Mouse (Mus musculus): ENCODE data around the gene Atp8b2. TPM values are rescaled to one million over a fixed set of nuclear protein-coding genes. Genes with fewer than 3 reads are reported as not detected.
A peak's percentile ranks its signal among the peaks of the same experiment; 100 is the strongest.

Atp8b2 gene
- total and polyA plus RNA-seq, 3 experiments = 33.2 to 44.4 (median 35.8) TPM

DNA sequence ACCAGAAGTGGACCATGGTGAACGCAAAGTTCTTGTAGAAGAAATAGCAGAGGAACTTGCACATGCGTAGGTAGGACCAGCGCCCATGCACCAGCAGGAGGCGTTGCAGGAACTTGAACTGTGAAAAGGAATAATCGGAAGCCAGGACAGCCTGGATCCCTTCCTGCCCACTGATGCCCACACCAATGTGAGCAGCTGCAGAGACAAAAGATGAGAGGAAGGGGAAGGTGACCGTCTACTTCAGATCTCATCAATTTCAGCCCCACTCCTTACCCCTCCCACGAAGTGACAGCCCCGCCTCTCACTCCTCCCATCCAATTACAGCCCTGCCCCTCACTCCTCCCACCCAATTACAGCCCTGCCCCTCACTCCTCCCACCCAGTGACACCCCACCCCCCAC is 18.3 kb downstream of the Atp8b2 start:
- H3K4me2 ChIP-seq (ENCODE audit: insufficient read depth, low read depth, poor library complexity, severe bottlenecking) = no peak overlapping the region
- peaks cover 86 to 100% of the 10 kb centered on the region in 2 experiments for H3K36me3 ChIP-seq (replicated peaks in 1 of 2; ENCODE audit: control insufficient read depth in 1 of 2, insufficient read depth in 1 of 2, low read length in 1 of 2)
- no peak overlapping the region for H3K9ac ChIP-seq (ENCODE audit: insufficient read depth, low read depth)
- no peaks in the 10 kb centered on the region for H3K4me1 ChIP-seq (ENCODE audit: control insufficient read depth in 1 of 2, insufficient read depth in 2 of 2)
- H3K9me3 ChIP-seq (replicated peaks; ENCODE audit: low read length) = no peaks in the 10 kb centered on the region
- in situ Hi-C loops (cut with MboI; ENCODE audit: low pct_ligation_motif_present, low pct_unique_long_range_greater_than_20kb, low sequenced_read_pairs) = no loop called here
- H3K27ac ChIP-seq (ENCODE audit: insufficient read depth, low read depth) = no peak overlapping the region
- TF ChIP-seq NRF1 (IDR thresholded peaks at IDR 0.05; ENCODE audit: low read depth, low read length) = no peak
- TF ChIP-seq ZNF384 (IDR thresholded peaks at IDR 0.05; ENCODE audit: low read depth, low read length) = no peak
- TF ChIP-seq KAT2A (IDR thresholded peaks at IDR 0.05; ENCODE audit: insufficient replicate concordance, low read length) = no peak
- peak; percentile 5 to 30; a peak in 1 of 4 replicates for TF ChIP-seq CTCF (conservative IDR thresholded peaks at IDR 0.05 in 1 of 2, IDR thresholded peaks at IDR 0.05 in 1 of 2; ENCODE audit: low read depth in 2 of 2, low read length in 2 of 2)
- H3K27me3 ChIP-seq (replicated peaks) = no peaks in the 10 kb centered on the region
- no peaks in the 10 kb centered on the region for H3K79me2 ChIP-seq (replicated peaks; ENCODE audit: control insufficient read depth, extremely low read depth, insufficient read depth, poor library complexity, severe bottlenecking)
- no peak for DNase-seq (ENCODE audit: extremely low read depth)
- no peak overlapping the region for H3K4me3 ChIP-seq (replicated peaks in 1 of 3; ENCODE audit: low read depth in 2 of 3, low read length in 2 of 3, poor library complexity in 1 of 3)
- dilution Hi-C loops (cut with MboI; ENCODE audit: extremely low pct_ligation_motif_present, extremely low pct_unique_long_range_greater_than_20kb, low sequenced_read_pairs) = no loop called here

DNA sequence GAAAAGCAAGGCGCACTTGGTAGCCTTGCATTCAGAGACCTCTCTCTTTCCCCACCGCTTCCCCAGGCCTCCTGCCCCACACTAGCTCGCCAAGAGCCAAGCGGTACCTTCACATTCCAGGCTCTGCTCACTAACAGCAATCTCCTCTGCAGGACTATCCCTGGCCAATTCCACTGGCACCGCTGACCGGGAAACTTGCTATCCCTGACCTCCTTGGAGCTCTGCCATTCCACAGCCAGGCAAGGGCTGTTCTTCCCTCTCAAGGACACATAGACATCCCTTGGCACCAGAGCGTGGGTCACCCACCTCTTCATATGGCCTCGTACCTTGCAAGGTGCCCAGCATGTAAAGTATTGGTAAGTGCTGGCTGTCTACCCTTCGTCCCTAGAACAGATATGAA is 20.4 kb downstream of the Atp8b2 start:
- Histone ChIP-seq H3K27me3 (replicated peaks) (no peaks in the 10 kb centered on the region), H3K9ac (ENCODE audit: insufficient read depth, low read depth) (no peak overlapping the region), H3K4me3 (replicated peaks in 1 of 3; ENCODE audit: low read depth in 2 of 3, low read length in 2 of 3, poor library complexity in 1 of 3) (no peak overlapping the region), H3K27ac (ENCODE audit: insufficient read depth, low read depth) (no peak overlapping the region), H3K9me3 (replicated peaks; ENCODE audit: low read length) (no peaks in the 10 kb centered on the region), H3K79me2 (replicated peaks; ENCODE audit: control insufficient read depth, extremely low read depth, insufficient read depth, poor library complexity, severe bottlenecking) (no peaks in the 10 kb centered on the region), H3K4me2 (ENCODE audit: insufficient read depth, low read depth, poor library complexity, severe bottlenecking) (no peak overlapping the region), H3K36me3 (replicated peaks in 1 of 2; ENCODE audit: control insufficient read depth in 1 of 2, insufficient read depth in 1 of 2, low read length in 1 of 2) (peaks cover 78 to 95% of the 10 kb centered on the region in 2 experiments), H3K4me1 (ENCODE audit: control insufficient read depth in 1 of 2, insufficient read depth in 2 of 2) (no peaks in the 10 kb centered on the region)
- in situ Hi-C loops (cut with MboI; ENCODE audit: low pct_ligation_motif_present, low pct_unique_long_range_greater_than_20kb, low sequenced_read_pairs) (no loop called here), dilution Hi-C loops (cut with MboI; ENCODE audit: extremely low pct_ligation_motif_present, extremely low pct_unique_long_range_greater_than_20kb, low sequenced_read_pairs) (no loop called here)
- TF ChIP-seq HCFC1 (IDR thresholded peaks at IDR 0.05; ENCODE audit: low read depth, low read length) = no peak
- TF ChIP-seq ZC3H11A (IDR thresholded peaks at IDR 0.05; ENCODE audit: low read depth, low read length) = no peak
- no peak for TF ChIP-seq RAD21 (IDR thresholded peaks at IDR 0.05; ENCODE audit: low read depth, low read length)
- no peak for TF ChIP-seq IRF4 (IDR thresholded peaks at IDR 0.05; ENCODE audit: low read depth, low read length)
- TF ChIP-seq USF1 (IDR thresholded peaks at IDR 0.05; ENCODE audit: low read depth, low read length) = no peak
- TF ChIP-seq RCOR1 (conservative IDR thresholded peaks at IDR 0.05; ENCODE audit: low read depth, low read length) = no peak
- no peak for TF ChIP-seq PAX5 (IDR thresholded peaks at IDR 0.05; ENCODE audit: low read length)
- DNase-seq (ENCODE audit: extremely low read depth) = no peak

DNA sequence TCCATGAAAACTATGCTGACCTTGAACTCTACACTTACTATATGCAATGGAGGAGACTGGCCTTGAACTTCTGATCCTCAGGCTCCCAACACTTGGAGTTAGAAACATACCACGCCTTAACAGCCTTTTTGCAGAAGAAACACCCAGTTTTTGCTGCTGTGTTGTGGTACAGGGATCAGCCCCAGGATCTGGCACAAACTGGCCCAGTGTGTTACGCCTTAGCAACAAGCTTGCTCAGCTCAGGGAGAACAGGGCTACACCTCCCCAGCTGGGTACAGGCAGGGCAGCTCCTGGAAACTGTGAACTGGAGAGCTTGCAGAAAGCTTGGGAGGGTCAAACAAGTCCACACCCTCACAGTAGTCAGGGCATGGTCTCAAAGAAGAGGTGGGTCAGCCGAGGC is 26.8 kb downstream of the Atp8b2 start:
- Histone ChIP-seq H3K27me3 (replicated peaks) (no peaks in the 10 kb centered on the region), H3K27ac (ENCODE audit: insufficient read depth, low read depth) (no peak overlapping the region), H3K4me1 (ENCODE audit: control insufficient read depth in 1 of 2, insufficient read depth in 2 of 2) (peaks cover 0 to 3% of the 10 kb centered on the region in 2 experiments; a peak in 1 of 4 replicates), H3K4me3 (replicated peaks in 1 of 3; ENCODE audit: low read depth in 2 of 3, low read length in 2 of 3, poor library complexity in 1 of 3) (no peak overlapping the region), H3K79me2 (replicated peaks; ENCODE audit: control insufficient read depth, extremely low read depth, insufficient read depth, poor library complexity, severe bottlenecking) (no peaks in the 10 kb centered on the region), H3K4me2 (ENCODE audit: insufficient read depth, low read depth, poor library complexity, severe bottlenecking) (no peak overlapping the region), H3K9me3 (replicated peaks; ENCODE audit: low read length) (no peaks in the 10 kb centered on the region), H3K36me3 (replicated peaks in 1 of 2; ENCODE audit: control insufficient read depth in 1 of 2, insufficient read depth in 1 of 2, low read length in 1 of 2) (peaks cover 29 to 54% of the 10 kb centered on the region in 2 experiments), H3K9ac (ENCODE audit: insufficient read depth, low read depth) (no peak overlapping the region)
- no peak for TF ChIP-seq BHLHE40 (IDR thresholded peaks at IDR 0.05; ENCODE audit: low read depth, low read length)
- TF ChIP-seq HCFC1 (IDR thresholded peaks at IDR 0.05; ENCODE audit: low read depth, low read length) = no peak
- TF ChIP-seq MAZ (IDR thresholded peaks at IDR 0.05; ENCODE audit: low read depth, low read length) = no peak
- TF ChIP-seq POLR2AphosphoS2 (IDR thresholded peaks at IDR 0.05; ENCODE audit: low read depth, low read length) = no peak
- no peak for TF ChIP-seq MEF2A (IDR thresholded peaks at IDR 0.05; ENCODE audit: borderline replicate concordance, low read depth, low read length)
- TF ChIP-seq ZMIZ1 (IDR thresholded peaks at IDR 0.05; ENCODE audit: low read depth, low read length) = no peak
- dilution Hi-C loops (cut with MboI; ENCODE audit: extremely low pct_ligation_motif_present, extremely low pct_unique_long_range_greater_than_20kb, low sequenced_read_pairs) (no loop called here), in situ Hi-C loops (cut with MboI; ENCODE audit: low pct_ligation_motif_present, low pct_unique_long_range_greater_than_20kb, low sequenced_read_pairs) (no loop called here)
- DNase-seq (ENCODE audit: extremely low read depth) = no peak

Data from CH12.LX (cell line).